Mouse (Mus musculus) kidney, embryonic 16.5 days (tissue): ENCODE measurements at regions not wholly inside any gene's neighbourhood (a gene's known extent, or its start where the extent isn't known, plus 50 kb on each side); places are given as distances from the start of the nearest gene placed in this dataset.

Experiments
- ATAC-seq: fragments of 200-750 bp; cut with Nextera tagmentation; 2 replicates; pipeline ENCODE4 v1.8.0; 2017; ENCODE audit warnings: moderate TSS enrichment; ENCODE audit not compliant: low FRiP score, low TSS enrichment
- H3K27ac ChIP-seq: fragments of 300-500 bp; sonication (generic); 2 replicates; pipeline ENCODE4 v1.5.1; 2014; ENCODE audit warnings: low read length
- H3K27me3 ChIP-seq: fragments of 300-500 bp; sonication (generic); 2 replicates; pipeline ENCODE4 v1.6.1; 2014; ENCODE audit warnings: low read length, control low read depth, mixed read lengths; ENCODE audit not compliant: insufficient read depth
- H3K36me3 ChIP-seq: fragments of 300-500 bp; sonication (generic); 2 replicates; pipeline ENCODE4 v1.6.1; 2014; ENCODE audit warnings: low read length, control low read depth, mixed read lengths; ENCODE audit not compliant: insufficient read depth
- H3K4me1 ChIP-seq: fragments of 300-500 bp; sonication (generic); 2 replicates; pipeline ENCODE4 v1.6.1; 2014; ENCODE audit warnings: low read length, control low read depth, mixed read lengths; ENCODE audit not compliant: insufficient read depth
- H3K4me2 ChIP-seq: fragments of 300-500 bp; sonication (generic); replicated peaks from 2 replicates; pipeline ENCODE4 v1.6.1; 2014; ENCODE audit warnings: low read depth, low read length
- H3K4me3 ChIP-seq: fragments of 300-500 bp; sonication (generic); 2 replicates; pipeline ENCODE4 v1.5.1; 2014; ENCODE audit warnings: mild to moderate bottlenecking, low read length
- H3K9ac ChIP-seq: fragments of 300-500 bp; sonication (generic); replicated peaks from 2 replicates; pipeline ENCODE4 v1.6.1; 2014; ENCODE audit warnings: low read length
- H3K9me3 ChIP-seq: fragments of 300-500 bp; sonication (generic); 2 replicates; pipeline ENCODE4 v1.6.1; 2016; ENCODE audit warnings: low read length, control low read depth
- WGBS: fragments of 180-500 bp; shearing (Covaris S2); extraction: QIAGEN DNeasy Blood & Tissue Kit; methylation state at CpG from one replicate; pipeline ENCODE4 v1.1.7; 2014; 5-methylcytosine and 5-hydroxymethylcytosine counted together

DNA sequence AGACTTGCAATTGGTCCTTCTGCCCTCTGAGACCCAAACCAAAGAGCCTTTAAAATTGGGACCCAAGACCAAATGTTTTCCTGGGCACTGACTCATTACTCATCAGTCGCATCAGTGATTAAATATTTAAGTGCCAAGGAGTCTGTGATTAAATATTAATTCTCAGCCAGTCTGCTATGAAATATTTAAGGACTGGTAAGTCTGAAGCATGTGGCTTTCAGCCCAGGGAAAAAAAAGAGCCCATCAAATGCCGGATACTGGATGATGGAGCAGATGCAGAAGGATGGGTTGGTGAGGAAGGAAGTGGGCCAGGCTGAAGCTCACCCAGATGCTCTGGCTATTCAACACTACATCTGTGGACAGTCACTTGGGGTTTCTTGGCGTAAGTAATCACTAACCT is 192.0 kb downstream of the Mycn start:
- Histone ChIP-seq H3K36me3 (no peaks in the 10 kb centered on the region), H3K4me1 (no peaks in the 10 kb centered on the region), H3K27me3 (no peaks in the 10 kb centered on the region), H3K9me3 (no peaks in the 10 kb centered on the region), H3K4me2 (no peak overlapping the region), H3K27ac (no peak overlapping the region), H3K4me3 (no peak overlapping the region), H3K9ac (no peak overlapping the region)
- no peak for ATAC-seq
- 83% methylated on average over 3 of the region's 3 CpGs for WGBS

GRCm38 (mm10) chr12:12746852-12747454 is 194.8 kb downstream of the Mycn start:
- peak; percentile 51; the same call in 1 of the 2 replicates for ATAC-seq
- Histone ChIP-seq H3K27me3 (no peaks in the 10 kb centered on the region), H3K36me3 (no peaks in the 10 kb centered on the region), H3K9ac (no peak overlapping the region), H3K4me3 (no peak overlapping the region), H3K9me3 (no peaks in the 10 kb centered on the region), H3K27ac (no peak overlapping the region), H3K4me2 (no peak overlapping the region), H3K4me1 (no peaks in the 10 kb centered on the region)
- 41% methylated on average over 4 of the region's 4 CpGs for WGBS

- Histone ChIP-seq H3K9me3 (no peaks in the 10 kb centered on the region), H3K4me1 (peaks cover 4% of the 10 kb centered on the region), H3K27ac (no peak overlapping the region), H3K4me3 (no peak overlapping the region), H3K9ac (no peak overlapping the region), H3K4me2 (no peak overlapping the region), H3K27me3 (no peaks in the 10 kb centered on the region), H3K36me3 (no peaks in the 10 kb centered on the region)
- ATAC-seq = no peak
- WGBS = 77% methylated on average over 2 of the region's 2 CpGs
Measured at GRCm38 (mm10) chr12:12744492-12744891, 197.2 kb downstream of the Mycn start.

GRCm38 (mm10) chr12:12738631-12739331 is 202.9 kb downstream of the Mycn start:
- WGBS = 9% methylated on average over 12 of the region's 12 CpGs
- peak; percentile 75; the same call in 1 of the 2 replicates for ATAC-seq
- Histone ChIP-seq H3K4me3 (no peak overlapping the region), H3K4me2 (no peak overlapping the region; the same call in none of the 2 replicates), H3K9me3 (no peaks in the 10 kb centered on the region), H3K4me1 (peaks cover 15% of the 10 kb centered on the region), H3K36me3 (no peaks in the 10 kb centered on the region), H3K27me3 (no peaks in the 10 kb centered on the region), H3K27ac (no peak overlapping the region), H3K9ac (no peak overlapping the region)

GRCm38 (mm10) chr12:12725797-12726196 is 215.9 kb downstream of the Mycn start:
- 21% methylated on average over 9 of the region's 9 CpGs for WGBS
- Histone ChIP-seq H3K9ac (no peak overlapping the region), H3K36me3 (no peaks in the 10 kb centered on the region), H3K4me3 (no peak overlapping the region), H3K4me2 (no peak overlapping the region), H3K9me3 (0 out of 2 replicates have a peak, but pooled peaks cover 6% of the 10 kb centered on the region), H3K27me3 (no peaks in the 10 kb centered on the region), H3K27ac (no peak overlapping the region), H3K4me1 (no peaks in the 10 kb centered on the region)
- no peak for ATAC-seq

- no peaks in the 10 kb centered on the region for H3K36me3 ChIP-seq
- H3K27me3 ChIP-seq = no peaks in the 10 kb centered on the region
- no peak overlapping the region for H3K4me3 ChIP-seq
- 33% methylated on average over 13 of the region's 13 CpGs for WGBS
- H3K9ac ChIP-seq = no peak overlapping the region
- ATAC-seq = no peak
- H3K4me2 ChIP-seq = no peak overlapping the region
- no peak overlapping the region for H3K27ac ChIP-seq
- 0 out of 2 replicates have a peak, but pooled peaks cover 6% of the 10 kb centered on the region for H3K9me3 ChIP-seq
- H3K4me1 ChIP-seq = no peaks in the 10 kb centered on the region
Measured at GRCm38 (mm10) chr12:12725075-12725474, 216.6 kb downstream of the Mycn start.

DNA sequence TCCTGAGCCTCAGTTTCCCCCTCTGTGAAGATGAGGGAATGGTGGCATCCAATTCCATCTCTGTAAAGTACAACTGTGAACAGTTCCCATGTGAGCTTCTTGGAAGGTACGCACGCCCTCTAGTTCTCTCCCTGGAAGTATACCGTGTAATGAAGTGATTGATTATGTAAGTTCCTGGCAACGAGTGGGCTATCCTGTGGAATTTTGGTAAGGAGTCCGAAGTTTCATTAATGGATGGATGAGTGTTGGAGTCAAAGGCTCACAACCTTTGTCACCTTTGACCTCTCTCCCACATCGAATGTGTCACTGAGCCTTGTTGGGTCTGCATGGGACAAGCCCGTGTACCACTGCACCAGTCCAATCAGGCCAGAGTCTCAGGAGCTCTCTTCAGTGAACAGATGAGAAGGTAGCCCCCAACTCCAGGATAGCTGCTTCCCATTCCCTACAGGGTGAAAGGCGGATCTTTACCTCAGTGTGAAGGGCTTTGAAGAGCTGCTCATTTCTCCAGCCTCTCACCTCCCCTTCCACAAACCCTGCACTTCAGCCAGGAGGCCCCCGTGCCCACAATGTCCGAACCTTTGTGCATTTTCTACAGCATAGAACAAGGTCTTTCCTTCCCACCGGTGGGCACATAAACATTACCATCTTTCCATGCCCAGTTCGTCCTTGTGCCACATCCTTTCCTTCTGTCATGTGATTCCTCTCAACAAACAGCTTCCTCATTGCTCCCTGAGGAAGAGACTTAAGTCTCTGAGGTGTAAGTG is 217.8 kb downstream of the Mycn start:
- Histone ChIP-seq H3K4me1 (no peaks in the 10 kb centered on the region), H3K9ac (no peak overlapping the region), H3K27ac (no peak overlapping the region), H3K4me3 (no peak overlapping the region), H3K9me3 (0 out of 2 replicates have a peak, but pooled peaks cover 6% of the 10 kb centered on the region), H3K27me3 (no peaks in the 10 kb centered on the region), H3K4me2 (no peak overlapping the region), H3K36me3 (no peaks in the 10 kb centered on the region)
- WGBS = 76% methylated on average over 12 of the region's 12 CpGs
- ATAC-seq = no peak

- no peaks in the 10 kb centered on the region for H3K4me1 ChIP-seq
- WGBS = 84% methylated on average over 20 of the region's 20 CpGs
- H3K27me3 ChIP-seq = no peaks in the 10 kb centered on the region
- no peak overlapping the region for H3K27ac ChIP-seq
- H3K36me3 ChIP-seq = no peaks in the 10 kb centered on the region
- no peak for ATAC-seq
- 0 out of 2 replicates have a peak, but pooled peaks cover 6% of the 10 kb centered on the region for H3K9me3 ChIP-seq
- H3K9ac ChIP-seq = no peak overlapping the region
- H3K4me3 ChIP-seq = no peak overlapping the region
- H3K4me2 ChIP-seq = no peak overlapping the region
Measured at GRCm38 (mm10) chr12:12722982-12723661, 218.6 kb downstream of the Mycn start.

DNA sequence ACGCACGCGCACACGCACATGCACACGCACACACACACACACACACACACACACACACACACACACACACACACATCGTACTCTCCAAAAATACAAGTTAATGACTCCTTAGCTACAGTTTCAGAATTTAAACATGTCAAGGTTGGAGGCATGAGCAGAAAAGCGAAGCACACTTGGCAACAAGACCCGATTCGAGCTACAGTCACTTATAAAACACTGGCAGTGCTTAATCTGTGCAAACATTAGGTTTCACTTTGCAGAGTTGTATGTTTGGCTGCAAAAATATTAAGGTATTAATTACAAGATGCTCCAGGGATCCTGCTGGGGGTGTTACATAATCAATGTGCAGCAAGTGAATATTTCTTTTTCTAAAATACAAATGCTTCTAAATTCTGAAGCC is 225.0 kb downstream of the Mycn start:
- WGBS = 95% methylated on average over 9 of the region's 9 CpGs
- ATAC-seq = no peak

More for the DNA sequence above, 225.0 kb downstream of the Mycn start:
- H3K36me3 ChIP-seq = no peaks in the 10 kb centered on the region
- H3K27me3 ChIP-seq = no peaks in the 10 kb centered on the region
- no peak overlapping the region for H3K27ac ChIP-seq
- no peaks in the 10 kb centered on the region for H3K9me3 ChIP-seq
- no peak overlapping the region for H3K4me3 ChIP-seq
- no peak overlapping the region for H3K4me2 ChIP-seq
- H3K4me1 ChIP-seq = no peaks in the 10 kb centered on the region
- H3K9ac ChIP-seq = no peak overlapping the region
